Mouse (Mus musculus) gastrocnemius, postnatal 10 days (tissue): ENCODE measurements around the gene Sult2a5. TPM values are rescaled to one million over a fixed set of nuclear protein-coding genes. Genes with fewer than 3 reads are reported as not detected.

Source experiments
- DNase-seq: peaks from one replicate; pipeline ENCODE4 v3.0.0; 2021; ENCODE audit warnings: mixed read lengths
- long read RNA-seq, 2 experiments: library from polyadenylated mRNA; stranded (forward); transcript quantifications; one replicate each; pipeline ENCODE4 v2.0.0; 2021
- total RNA-seq, 2 experiments: library from RNA; stranded (reverse); gene quantifications; 2 replicates each; pipeline ENCODE4 v1.2.3; 2021

Sult2a5 gene
- total RNA-seq: not detected
- long read RNA-seq, experiment 1: 0 reads
- long read RNA-seq, experiment 2: 0 reads

DNA sequence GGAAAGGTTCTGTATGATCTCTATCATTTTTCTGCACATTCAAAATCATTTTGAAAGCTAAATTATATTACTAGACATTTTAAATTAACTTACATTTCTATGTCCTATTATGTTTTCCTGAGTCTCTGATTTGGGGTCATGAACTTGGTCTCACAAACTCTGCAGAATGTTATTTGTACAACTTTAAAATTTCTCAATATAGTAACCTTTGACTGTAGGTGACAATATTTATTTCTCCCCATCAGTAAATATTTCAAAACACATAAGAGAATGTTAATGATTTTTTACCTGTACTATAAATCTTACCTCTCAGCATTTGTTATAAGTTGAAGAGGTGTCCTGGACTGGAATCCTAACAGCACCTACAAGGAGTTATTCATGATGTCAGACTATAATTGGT, at the start of gene Sult2a5:
Gene Sult2a5 (plus strand): TSS at position 301 of the 400 bp plus-strand sequence.
- no peak for DNase-seq

Other genes with a start within 250 kb of the Sult2a5 start
- gene Cabp5, start 225.8 kb upstream of the Sult2a5 start, total RNA-seq: not detected
- not detected for gene Bsph1, start 173.1 kb upstream of the Sult2a5 start, total RNA-seq
- not detected for gene Bsph2, start 52.9 kb upstream of the Sult2a5 start, total RNA-seq
- gene Sult2a2, start 109.5 kb downstream of the Sult2a5 start, total RNA-seq: not detected
- under 1 TPM in 1 of 2 experiments, not detected in 1; 0.41 TPM for gene Sult2a1, start 213.4 kb downstream of the Sult2a5 start, total RNA-seq